Mouse (Mus musculus): ENCODE data around the gene Ppm1l. TPM values are rescaled to one million over a fixed set of nuclear protein-coding genes. Genes with fewer than 3 reads are reported as not detected.

Ppm1l gene
- polyA plus RNA-seq, 1 experiment, result 0.10 TPM

DNA sequence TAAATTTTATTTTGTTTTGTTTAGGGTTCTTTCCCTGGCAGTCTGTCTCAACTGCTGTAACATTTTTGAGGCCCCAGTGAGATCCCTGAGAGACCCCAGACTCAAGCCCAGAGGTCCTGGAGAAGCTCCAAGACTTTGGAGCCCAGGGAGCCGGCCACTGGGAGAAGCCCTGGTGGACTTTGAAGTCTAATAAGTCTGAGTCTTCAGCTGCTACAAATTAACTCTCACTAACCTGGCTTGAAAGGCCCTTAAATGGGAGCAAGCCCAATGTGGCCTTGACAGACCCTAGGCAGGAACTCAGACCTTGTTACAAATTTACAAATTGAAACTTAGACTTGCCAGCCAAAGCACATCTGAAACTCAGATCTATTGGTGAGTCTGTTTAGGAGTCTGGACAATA is 290.8 kb downstream of the Ppm1l start:
- H3K4me3 ChIP-seq (replicated peaks), result no peak overlapping the region
- peaks cover 1% of the 10 kb centered on the region for H3K27me3 ChIP-seq (replicated peaks)
- no peaks in the 10 kb centered on the region for H3K36me3 ChIP-seq (replicated peaks; ENCODE audit: low read length)
- H3K9me3 ChIP-seq, result peaks cover 4% of the 10 kb centered on the region; the same call in 1 of the 2 replicates
- no peak for TF ChIP-seq FLI1 (IDR thresholded peaks at IDR 0.05; ENCODE audit: low read length)
- no peak for TF ChIP-seq GATA1 (IDR thresholded peaks at IDR 0.05; ENCODE audit: borderline replicate concordance, low read length)
- no peaks in the 10 kb centered on the region for H3K4me1 ChIP-seq

GRCm38 (mm10) chr3:69607909-69608308 is 291.2 kb downstream of the Ppm1l start:
- TF ChIP-seq FLI1 (IDR thresholded peaks at IDR 0.05; ENCODE audit: low read length) (no peak), GATA1 (IDR thresholded peaks at IDR 0.05; ENCODE audit: borderline replicate concordance, low read length) (no peak)

More at GRCm38 (mm10) chr3:69607909-69608308, 291.2 kb downstream of the Ppm1l start:
- Histone ChIP-seq H3K9me3 (peaks cover 8% of the 10 kb centered on the region; the same call in 1 of the 2 replicates), H3K4me3 (replicated peaks) (no peak overlapping the region), H3K36me3 (replicated peaks; ENCODE audit: low read length) (no peaks in the 10 kb centered on the region), H3K4me1 (no peaks in the 10 kb centered on the region), H3K27me3 (replicated peaks) (peaks cover 1% of the 10 kb centered on the region)

Other genes with a start within 250 kb of the Ppm1l start
- 4.2 and 5.1 TPM in 2 replicates for gene Kpna4, start 189.7 kb upstream of the Ppm1l start, polyA plus RNA-seq (2012; ENCODE audit: insufficient read depth, low replicate concordance)
- gene Arl14, start 94.4 kb upstream of the Ppm1l start, polyA plus RNA-seq (2012; ENCODE audit: insufficient read depth, low replicate concordance), result not detected in 2 replicates

All from megakaryocyte, embryonic 14.5 days (primary cell).